Mouse (Mus musculus) right cerebral cortex, postnatal 14 days (tissue): ENCODE data around the gene Ilf2.
A peak's percentile ranks its signal among the peaks of the same experiment; 100 is the strongest.

Experiments
- DNase-seq: peaks from one replicate; pipeline ENCODE4 v3.0.0; 2022

The Ilf2 gene

GRCm38 (mm10) chr3:90475831-90476611 lies at the start of gene Ilf2:
Gene Ilf2, plus strand, starts transcription at chr3:90476126.
- DNase-seq, result peak; percentile 94

GRCm38 (mm10) chr3:90427574-90427973 lies 48.4 kb upstream of the Ilf2 start:
- DNase-seq, result no peak

- no peak for DNase-seq
Observed at GRCm38 (mm10) chr3:90428186-90428585, 47.7 kb upstream of the Ilf2 start.

- no peak for DNase-seq
Observed at GRCm38 (mm10) chr3:90429576-90429975, 46.4 kb upstream of the Ilf2 start.

- DNase-seq, result no peak
Observed at GRCm38 (mm10) chr3:90432348-90432747, 43.6 kb upstream of the Ilf2 start.

- peak; percentile 40 for DNase-seq
Observed at GRCm38 (mm10) chr3:90432811-90433219, 43.1 kb upstream of the Ilf2 start.

- DNase-seq, result peak; percentile 98
Observed at GRCm38 (mm10) chr3:90433381-90434020, 42.4 kb upstream of the Ilf2 start, which contains the start of gene Ints3. Gene Ints3, minus strand, starts transcription at chr3:90433622.

- no peak for DNase-seq
Observed at GRCm38 (mm10) chr3:90434073-90434730, 41.7 kb upstream of the Ilf2 start.

- DNase-seq, result no peak
Observed at GRCm38 (mm10) chr3:90437131-90437530, 38.8 kb upstream of the Ilf2 start.

GRCm38 (mm10) chr3:90440756-90441155 lies 35.2 kb upstream of the Ilf2 start:
- no peak for DNase-seq

- no peak for DNase-seq
Observed at GRCm38 (mm10) chr3:90443977-90444376, 31.9 kb upstream of the Ilf2 start.

GRCm38 (mm10) chr3:90445417-90446200 lies 30.3 kb upstream of the Ilf2 start:
- no peak for DNase-seq

GRCm38 (mm10) chr3:90446389-90447122 lies 29.4 kb upstream of the Ilf2 start:
- DNase-seq, result peak; percentile 61

GRCm38 (mm10) chr3:90447123-90447494 lies 28.8 kb upstream of the Ilf2 start:
- DNase-seq, result no peak

GRCm38 (mm10) chr3:90448626-90449025 lies 27.3 kb upstream of the Ilf2 start:
- no peak for DNase-seq

GRCm38 (mm10) chr3:90450874-90451273 lies 25.1 kb upstream of the Ilf2 start:
- no peak for DNase-seq

- DNase-seq, result no peak
Observed at GRCm38 (mm10) chr3:90451396-90452095, 24.4 kb upstream of the Ilf2 start.

- DNase-seq, result no peak
Observed at GRCm38 (mm10) chr3:90454931-90455330, 21.0 kb upstream of the Ilf2 start.

- no peak for DNase-seq
Observed at GRCm38 (mm10) chr3:90459727-90460126, 16.2 kb upstream of the Ilf2 start.

- no peak for DNase-seq
Observed at GRCm38 (mm10) chr3:90460315-90460714, 15.6 kb upstream of the Ilf2 start.

- DNase-seq, result no peak
Observed at GRCm38 (mm10) chr3:90461935-90462334, 14.0 kb upstream of the Ilf2 start.

- no peak for DNase-seq
Observed at GRCm38 (mm10) chr3:90462579-90462978, 13.3 kb upstream of the Ilf2 start.
